Mouse (Mus musculus): ENCODE measurements around the gene Oit1. TPM values are rescaled to one million over a fixed set of nuclear protein-coding genes. Genes with fewer than 3 reads are reported as not detected.

Oit1 gene
- polyA plus RNA-seq (2012; rRNA removed) (0.02 and 0.10 TPM in 2 replicates), polyA plus RNA-seq (2014; fragmentation: Nextera tagmentation; extraction: Ambion mirVana) (not detected in 2 replicates)

DNA sequence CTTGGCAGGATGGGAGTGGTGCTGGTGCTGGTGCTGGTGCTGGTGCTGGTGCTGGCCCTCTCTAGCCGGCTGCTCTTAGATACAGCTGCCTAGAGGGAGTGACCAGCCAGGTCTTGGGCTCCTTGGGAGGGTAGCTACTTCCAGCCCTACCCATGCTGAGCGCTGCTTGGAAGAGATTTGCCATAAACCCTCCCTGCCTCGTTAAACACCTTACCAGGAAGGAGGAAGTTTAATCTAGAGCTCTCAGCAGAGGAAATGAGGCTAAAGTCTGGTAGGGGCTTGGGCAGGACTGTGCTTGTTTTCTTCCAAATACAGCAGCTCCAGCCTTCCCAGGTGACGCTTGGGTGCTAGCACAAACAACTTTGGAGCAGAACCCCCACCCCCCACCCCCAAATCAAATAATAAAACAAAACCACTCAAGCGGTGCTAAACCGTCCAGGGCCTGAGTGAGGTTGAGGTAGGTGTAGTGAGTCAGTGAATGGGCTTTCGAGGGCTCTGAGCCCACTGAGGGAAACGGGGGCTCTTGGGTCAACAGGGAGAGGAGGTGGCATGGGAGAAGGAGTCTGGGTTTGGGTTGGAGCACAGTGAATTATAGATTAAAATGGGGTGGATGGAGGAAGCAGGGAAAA, at the start of gene Oit1:
Oit1 (minus strand) TSS at position 70 of the 629 bp plus-strand sequence.
- Histone ChIP-seq H3K27ac (no peak within 1 kb of the TSS), H3K27me3 (ENCODE audit: control insufficient read depth, insufficient read depth, low read length) (no peaks in the 10 kb centered on the region), H3K9ac (replicated peaks) (no peak within 1 kb of the TSS), H3K4me2 (ENCODE audit: low read depth) (no peak within 1 kb of the TSS), H3K4me3 (ENCODE audit: insufficient read depth in 1 of 2, low read depth in 2 of 2, low read length in 2 of 2) (no peak within 1 kb of the TSS), H3K36me3 (replicated peaks; ENCODE audit: control insufficient read depth, insufficient read depth, low read depth) (no peaks in the 10 kb centered on the region), H3K9me3 (ENCODE audit: control insufficient read depth, low read length) (no peaks in the 10 kb centered on the region), H3K4me1 (replicated peaks; ENCODE audit: control insufficient read depth in 2 of 2, insufficient read depth in 2 of 2, low read length in 1 of 2) (no peaks in the 10 kb centered on the region)
- DNase-seq (ENCODE audit: low read depth in 3 of 3, low spot score in 3 of 3) (no peak), ATAC-seq (ENCODE audit: insufficient read depth) (no peak)
- 40% methylated on average over 8 of the region's 8 CpGs for WGBS (ENCODE audit: insufficient replicate concordance)
- no peak for TF ChIP-seq EP300 (IDR thresholded peaks at IDR 0.05; ENCODE audit: low read depth)
- TF ChIP-seq CTCF (IDR thresholded peaks at IDR 0.05; ENCODE audit: low read depth), result no peak

- H3K9me3 ChIP-seq (ENCODE audit: control insufficient read depth, low read length), result no peaks in the 10 kb centered on the region
- H3K36me3 ChIP-seq (replicated peaks; ENCODE audit: control insufficient read depth, insufficient read depth, low read depth), result no peaks in the 10 kb centered on the region
- DNase-seq (ENCODE audit: low read depth in 3 of 3, low spot score in 3 of 3), result no peak
- TF ChIP-seq EP300 (IDR thresholded peaks at IDR 0.05; ENCODE audit: low read depth) (no peak), CTCF (IDR thresholded peaks at IDR 0.05; ENCODE audit: low read depth) (no peak)
- no peaks in the 10 kb centered on the region for H3K4me1 ChIP-seq (replicated peaks; ENCODE audit: control insufficient read depth in 2 of 2, insufficient read depth in 2 of 2, low read length in 1 of 2)
- no peak overlapping the region for H3K9ac ChIP-seq (replicated peaks)
- no peak overlapping the region for H3K4me2 ChIP-seq (ENCODE audit: low read depth)
- no peak overlapping the region for H3K27ac ChIP-seq
- no peaks in the 10 kb centered on the region for H3K27me3 ChIP-seq (ENCODE audit: control insufficient read depth, insufficient read depth, low read length)
- ATAC-seq (ENCODE audit: insufficient read depth), result no peak
- 79% methylated on average over 3 of the region's 3 CpGs for WGBS (ENCODE audit: insufficient replicate concordance)
- no peak overlapping the region for H3K4me3 ChIP-seq (ENCODE audit: insufficient read depth in 1 of 2, low read depth in 2 of 2, low read length in 2 of 2)
These were observed 44.3 kb upstream of the Oit1 start for GRCm38 (mm10) chr14:8422833-8423232.

DNA sequence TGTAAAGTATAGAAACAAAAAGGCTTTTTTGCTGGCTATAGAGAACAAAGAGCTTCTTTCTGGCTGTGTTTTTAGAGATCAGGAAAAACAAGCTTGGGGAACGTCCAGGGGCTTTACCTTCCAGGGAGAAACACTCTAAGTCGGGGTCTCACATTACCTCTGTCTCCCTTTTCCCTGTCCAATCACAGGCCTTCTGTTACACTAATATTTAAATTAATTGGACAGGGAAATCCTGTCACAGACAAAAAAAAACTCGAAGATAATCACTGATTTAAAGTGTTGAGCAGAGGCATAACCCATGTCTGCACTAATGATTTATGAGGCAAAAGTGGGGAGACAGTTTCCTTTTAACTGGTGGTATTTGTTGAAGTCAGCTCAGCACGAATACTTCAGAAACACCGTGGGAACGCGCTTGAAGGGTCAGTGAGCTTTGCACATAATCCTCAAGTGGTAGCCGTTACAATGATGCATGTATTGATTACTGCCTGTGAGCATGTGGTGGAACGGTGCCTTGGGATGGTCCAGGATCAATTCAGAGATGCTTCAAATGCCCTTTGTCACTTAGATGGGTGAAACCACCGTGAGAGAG, 42.7 kb upstream of the Oit1 start:
- H3K9ac ChIP-seq (replicated peaks), result no peak overlapping the region
- H3K4me3 ChIP-seq (ENCODE audit: insufficient read depth in 1 of 2, low read depth in 2 of 2, low read length in 2 of 2), result no peak overlapping the region
- no peak overlapping the region for H3K27ac ChIP-seq
- WGBS (ENCODE audit: insufficient replicate concordance), result 26% methylated on average over 10 of the region's 10 CpGs
- no peaks in the 10 kb centered on the region for H3K4me1 ChIP-seq (replicated peaks; ENCODE audit: control insufficient read depth in 2 of 2, insufficient read depth in 2 of 2, low read length in 1 of 2)
- DNase-seq (ENCODE audit: low read depth in 3 of 3, low spot score in 3 of 3) (no peak), ATAC-seq (ENCODE audit: insufficient read depth) (no peak)
- no peaks in the 10 kb centered on the region for H3K27me3 ChIP-seq (ENCODE audit: control insufficient read depth, insufficient read depth, low read length)
- H3K36me3 ChIP-seq (replicated peaks; ENCODE audit: control insufficient read depth, insufficient read depth, low read depth), result no peaks in the 10 kb centered on the region
- no peaks in the 10 kb centered on the region for H3K9me3 ChIP-seq (ENCODE audit: control insufficient read depth, low read length)
- H3K4me2 ChIP-seq (ENCODE audit: low read depth), result no peak overlapping the region
- no peak for TF ChIP-seq CTCF (IDR thresholded peaks at IDR 0.05; ENCODE audit: low read depth)
- no peak for TF ChIP-seq EP300 (IDR thresholded peaks at IDR 0.05; ENCODE audit: low read depth)

DNA sequence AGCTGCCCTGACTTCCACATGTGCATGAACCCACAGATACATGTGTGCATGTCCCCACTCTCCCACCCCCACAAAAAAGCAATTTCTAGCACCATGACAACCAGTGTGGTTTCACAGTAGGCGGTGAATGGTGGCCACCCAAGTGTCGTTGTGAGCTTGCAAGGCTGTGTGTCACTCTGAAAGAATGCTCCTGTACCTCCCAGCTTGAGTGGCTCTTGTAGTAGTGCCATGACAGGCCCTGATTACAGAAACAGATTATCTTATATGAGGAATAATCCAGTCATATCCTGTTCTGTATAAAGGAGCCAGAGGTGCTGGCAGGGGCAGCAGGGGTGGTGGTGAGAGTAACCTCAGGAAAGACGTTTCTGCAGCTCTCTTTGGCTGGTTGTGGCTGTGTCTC, 40.1 kb upstream of the Oit1 start:
- WGBS (ENCODE audit: insufficient replicate concordance), result 40% methylated on average over 3 of the region's 3 CpGs
- Histone ChIP-seq H3K4me1 (replicated peaks; ENCODE audit: control insufficient read depth in 2 of 2, insufficient read depth in 2 of 2, low read length in 1 of 2) (no peaks in the 10 kb centered on the region), H3K4me3 (ENCODE audit: insufficient read depth in 1 of 2, low read depth in 2 of 2, low read length in 2 of 2) (no peak overlapping the region), H3K9ac (replicated peaks) (no peak overlapping the region), H3K36me3 (replicated peaks; ENCODE audit: control insufficient read depth, insufficient read depth, low read depth) (no peaks in the 10 kb centered on the region), H3K27me3 (ENCODE audit: control insufficient read depth, insufficient read depth, low read length) (no peaks in the 10 kb centered on the region), H3K27ac (no peak overlapping the region), H3K4me2 (ENCODE audit: low read depth) (no peak overlapping the region), H3K9me3 (ENCODE audit: control insufficient read depth, low read length) (no peaks in the 10 kb centered on the region)
- DNase-seq (ENCODE audit: low read depth in 3 of 3, low spot score in 3 of 3), result no peak
- TF ChIP-seq CTCF (IDR thresholded peaks at IDR 0.05; ENCODE audit: low read depth) (no peak), EP300 (IDR thresholded peaks at IDR 0.05; ENCODE audit: low read depth) (no peak)
- ATAC-seq (ENCODE audit: insufficient read depth), result no peak

DNA sequence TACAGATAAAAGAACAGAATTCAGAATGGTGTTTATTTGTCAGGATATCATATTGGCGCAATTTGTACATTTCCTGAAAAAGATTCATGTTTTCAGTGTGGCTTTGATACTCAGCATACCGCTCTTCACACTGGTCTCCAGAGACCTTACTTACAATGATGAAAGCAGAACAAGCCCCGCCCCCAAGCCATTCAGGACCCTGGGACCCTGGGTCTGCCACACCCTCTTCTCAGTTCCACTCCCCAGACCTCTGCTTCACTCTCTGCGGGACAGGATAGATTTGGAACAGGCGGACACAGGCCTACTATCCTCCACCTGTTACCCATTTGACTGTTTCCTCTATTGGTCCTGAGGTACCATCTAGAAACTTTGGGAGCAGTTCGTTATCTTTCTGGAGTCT, 27.4 kb upstream of the Oit1 start:
- H3K36me3 ChIP-seq (replicated peaks; ENCODE audit: control insufficient read depth, insufficient read depth, low read depth), result no peaks in the 10 kb centered on the region
- H3K4me1 ChIP-seq (replicated peaks; ENCODE audit: control insufficient read depth in 2 of 2, insufficient read depth in 2 of 2, low read length in 1 of 2), result no peaks in the 10 kb centered on the region
- H3K9me3 ChIP-seq (ENCODE audit: control insufficient read depth, low read length), result no peaks in the 10 kb centered on the region
- ATAC-seq (ENCODE audit: insufficient read depth) (no peak), DNase-seq (ENCODE audit: low read depth in 3 of 3, low spot score in 3 of 3) (no peak)
- TF ChIP-seq CTCF (IDR thresholded peaks at IDR 0.05; ENCODE audit: low read depth) (no peak), EP300 (IDR thresholded peaks at IDR 0.05; ENCODE audit: low read depth) (no peak)
- no peak overlapping the region for H3K27ac ChIP-seq
- H3K4me3 ChIP-seq (ENCODE audit: insufficient read depth in 1 of 2, low read depth in 2 of 2, low read length in 2 of 2), result no peak overlapping the region
- no peak overlapping the region for H3K9ac ChIP-seq (replicated peaks)
- H3K27me3 ChIP-seq (ENCODE audit: control insufficient read depth, insufficient read depth, low read length), result no peaks in the 10 kb centered on the region
- 59% methylated on average over 6 of the region's 6 CpGs for WGBS (ENCODE audit: insufficient replicate concordance)
- no peak overlapping the region for H3K4me2 ChIP-seq (ENCODE audit: low read depth)
